Mouse (Mus musculus): ENCODE measurements at regions not wholly inside any gene's neighbourhood (a gene's known extent, or its start where the extent isn't known, plus 50 kb on each side); places are given as distances from the start of the nearest gene placed in this dataset.

GRCm38 (mm10) chr14:29784506-29784905, 62.8 kb upstream of the Cacna2d3 start:
- no peak overlapping the region for H3K27ac ChIP-seq (ENCODE audit: low read depth, low read length)
- H3K4me3 ChIP-seq (ENCODE audit: low read depth, low read length), result no peak overlapping the region
- WGBS, result 83% methylated on average over 2 of the region's 2 CpGs
- no peak overlapping the region for H3K4me2 ChIP-seq (ENCODE audit: low read depth, low read length)
- H3K36me3 ChIP-seq (ENCODE audit: control insufficient read depth, insufficient read depth, low read length), result no peaks in the 10 kb centered on the region
- H3K9me3 ChIP-seq (ENCODE audit: control insufficient read depth, low read length), result no peaks in the 10 kb centered on the region
- no peaks in the 10 kb centered on the region for H3K27me3 ChIP-seq (ENCODE audit: control insufficient read depth, insufficient read depth, low read length)
- ATAC-seq (ENCODE audit: low read depth), result no peak
- no peak overlapping the region for H3K9ac ChIP-seq (replicated peaks; ENCODE audit: low read depth, low read length)
- H3K4me1 ChIP-seq (ENCODE audit: control insufficient read depth, insufficient read depth, low read length), result no peaks in the 10 kb centered on the region

- H3K4me2 ChIP-seq (ENCODE audit: low read depth, low read length), result no peak overlapping the region
- H3K27ac ChIP-seq (ENCODE audit: low read depth, low read length), result no peak overlapping the region
- no peak overlapping the region for H3K9ac ChIP-seq (replicated peaks; ENCODE audit: low read depth, low read length)
- no peak for ATAC-seq (ENCODE audit: low read depth)
- H3K36me3 ChIP-seq (ENCODE audit: control insufficient read depth, insufficient read depth, low read length), result no peaks in the 10 kb centered on the region
- WGBS, result 74% methylated on average over 3 of the region's 3 CpGs
- no peaks in the 10 kb centered on the region for H3K4me1 ChIP-seq (ENCODE audit: control insufficient read depth, insufficient read depth, low read length)
- no peaks in the 10 kb centered on the region for H3K9me3 ChIP-seq (ENCODE audit: control insufficient read depth, low read length)
- no peak overlapping the region for H3K4me3 ChIP-seq (ENCODE audit: low read depth, low read length)
- no peaks in the 10 kb centered on the region for H3K27me3 ChIP-seq (ENCODE audit: control insufficient read depth, insufficient read depth, low read length)
Measured at GRCm38 (mm10) chr14:29786431-29786830, 64.8 kb upstream of the Cacna2d3 start.

- Histone ChIP-seq H3K4me1 (ENCODE audit: control insufficient read depth, insufficient read depth, low read length) (no peaks in the 10 kb centered on the region), H3K27ac (ENCODE audit: low read depth, low read length) (no peak overlapping the region), H3K36me3 (ENCODE audit: control insufficient read depth, insufficient read depth, low read length) (no peaks in the 10 kb centered on the region), H3K27me3 (ENCODE audit: control insufficient read depth, insufficient read depth, low read length) (no peaks in the 10 kb centered on the region), H3K4me2 (ENCODE audit: low read depth, low read length) (no peak overlapping the region), H3K9ac (replicated peaks; ENCODE audit: low read depth, low read length) (no peak overlapping the region), H3K9me3 (ENCODE audit: control insufficient read depth, low read length) (no peaks in the 10 kb centered on the region), H3K4me3 (ENCODE audit: low read depth, low read length) (no peak overlapping the region)
- no peak for ATAC-seq (ENCODE audit: low read depth)
- 77% methylated on average over 7 of the region's 7 CpGs for WGBS
Measured at GRCm38 (mm10) chr14:29787796-29788195, 66.1 kb upstream of the Cacna2d3 start.

GRCm38 (mm10) chr14:29788351-29788750, 66.7 kb upstream of the Cacna2d3 start:
- Histone ChIP-seq H3K9me3 (ENCODE audit: control insufficient read depth, low read length) (no peaks in the 10 kb centered on the region), H3K36me3 (ENCODE audit: control insufficient read depth, insufficient read depth, low read length) (no peaks in the 10 kb centered on the region), H3K27ac (ENCODE audit: low read depth, low read length) (no peak overlapping the region), H3K4me1 (ENCODE audit: control insufficient read depth, insufficient read depth, low read length) (no peaks in the 10 kb centered on the region), H3K9ac (replicated peaks; ENCODE audit: low read depth, low read length) (no peak overlapping the region), H3K4me2 (ENCODE audit: low read depth, low read length) (no peak overlapping the region), H3K4me3 (ENCODE audit: low read depth, low read length) (no peak overlapping the region), H3K27me3 (ENCODE audit: control insufficient read depth, insufficient read depth, low read length) (no peaks in the 10 kb centered on the region)
- no peak for ATAC-seq (ENCODE audit: low read depth)
- WGBS, result 81% methylated on average over 7 of the region's 7 CpGs

GRCm38 (mm10) chr14:29795325-29795724, 73.7 kb upstream of the Cacna2d3 start:
- 20% methylated on average over 2 of the region's 2 CpGs for WGBS
- Histone ChIP-seq H3K27me3 (ENCODE audit: control insufficient read depth, insufficient read depth, low read length) (no peaks in the 10 kb centered on the region), H3K4me1 (ENCODE audit: control insufficient read depth, insufficient read depth, low read length) (no peaks in the 10 kb centered on the region; the same call in 1 of the 2 replicates), H3K9ac (replicated peaks; ENCODE audit: low read depth, low read length) (no peak overlapping the region), H3K4me2 (ENCODE audit: low read depth, low read length) (no peak overlapping the region), H3K27ac (ENCODE audit: low read depth, low read length) (no peak overlapping the region), H3K9me3 (ENCODE audit: control insufficient read depth, low read length) (no peaks in the 10 kb centered on the region), H3K4me3 (ENCODE audit: low read depth, low read length) (no peak overlapping the region), H3K36me3 (ENCODE audit: control insufficient read depth, insufficient read depth, low read length) (no peaks in the 10 kb centered on the region)
- no peak for ATAC-seq (ENCODE audit: low read depth)

GRCm38 (mm10) chr14:29796396-29796795, 74.7 kb upstream of the Cacna2d3 start:
- Histone ChIP-seq H3K36me3 (ENCODE audit: control insufficient read depth, insufficient read depth, low read length) (no peaks in the 10 kb centered on the region), H3K4me1 (ENCODE audit: control insufficient read depth, insufficient read depth, low read length) (no peaks in the 10 kb centered on the region; the same call in 1 of the 2 replicates), H3K9ac (replicated peaks; ENCODE audit: low read depth, low read length) (no peak overlapping the region), H3K4me3 (ENCODE audit: low read depth, low read length) (no peak overlapping the region), H3K27me3 (ENCODE audit: control insufficient read depth, insufficient read depth, low read length) (no peaks in the 10 kb centered on the region), H3K9me3 (ENCODE audit: control insufficient read depth, low read length) (no peaks in the 10 kb centered on the region), H3K27ac (ENCODE audit: low read depth, low read length) (no peak overlapping the region), H3K4me2 (ENCODE audit: low read depth, low read length) (no peak overlapping the region)
- no peak for ATAC-seq (ENCODE audit: low read depth)
- WGBS, result 68% methylated on average over 7 of the region's 7 CpGs

- Histone ChIP-seq H3K4me3 (ENCODE audit: low read depth, low read length) (no peak overlapping the region), H3K27me3 (ENCODE audit: control insufficient read depth, insufficient read depth, low read length) (no peaks in the 10 kb centered on the region), H3K9ac (replicated peaks; ENCODE audit: low read depth, low read length) (no peak overlapping the region), H3K9me3 (ENCODE audit: control insufficient read depth, low read length) (no peaks in the 10 kb centered on the region), H3K4me2 (ENCODE audit: low read depth, low read length) (no peak overlapping the region), H3K4me1 (ENCODE audit: control insufficient read depth, insufficient read depth, low read length) (no peaks in the 10 kb centered on the region; the same call in 1 of the 2 replicates), H3K36me3 (ENCODE audit: control insufficient read depth, insufficient read depth, low read length) (no peaks in the 10 kb centered on the region), H3K27ac (ENCODE audit: low read depth, low read length) (no peak overlapping the region)
- no peak for ATAC-seq (ENCODE audit: low read depth)
- 52% methylated on average over 13 of the region's 13 CpGs for WGBS
Measured at GRCm38 (mm10) chr14:29799852-29800251, 78.2 kb upstream of the Cacna2d3 start.

- Histone ChIP-seq H3K27ac (ENCODE audit: low read depth, low read length) (no peak overlapping the region), H3K9ac (replicated peaks; ENCODE audit: low read depth, low read length) (no peak overlapping the region), H3K4me3 (ENCODE audit: low read depth, low read length) (no peak overlapping the region), H3K4me2 (ENCODE audit: low read depth, low read length) (no peak overlapping the region), H3K36me3 (ENCODE audit: control insufficient read depth, insufficient read depth, low read length) (no peaks in the 10 kb centered on the region), H3K4me1 (ENCODE audit: control insufficient read depth, insufficient read depth, low read length) (no peaks in the 10 kb centered on the region), H3K9me3 (ENCODE audit: control insufficient read depth, low read length) (no peaks in the 10 kb centered on the region), H3K27me3 (ENCODE audit: control insufficient read depth, insufficient read depth, low read length) (no peaks in the 10 kb centered on the region)
- no peak for ATAC-seq (ENCODE audit: low read depth)
- 93% methylated on average over 6 of the region's 6 CpGs for WGBS
Measured at GRCm38 (mm10) chr14:29805234-29805633, 83.6 kb upstream of the Cacna2d3 start.

GRCm38 (mm10) chr14:29807881-29808280, 86.2 kb upstream of the Cacna2d3 start:
- H3K27me3 ChIP-seq (ENCODE audit: control insufficient read depth, insufficient read depth, low read length), result no peaks in the 10 kb centered on the region
- no peak overlapping the region; the same call in 1 of the 2 replicates for H3K4me2 ChIP-seq (ENCODE audit: low read depth, low read length)
- no peaks in the 10 kb centered on the region for H3K4me1 ChIP-seq (ENCODE audit: control insufficient read depth, insufficient read depth, low read length)
- ATAC-seq (ENCODE audit: low read depth), result no peak
- H3K27ac ChIP-seq (ENCODE audit: low read depth, low read length), result no peak overlapping the region
- H3K36me3 ChIP-seq (ENCODE audit: control insufficient read depth, insufficient read depth, low read length), result no peaks in the 10 kb centered on the region
- H3K9me3 ChIP-seq (ENCODE audit: control insufficient read depth, low read length), result no peaks in the 10 kb centered on the region
- no peak overlapping the region for H3K4me3 ChIP-seq (ENCODE audit: low read depth, low read length)
- H3K9ac ChIP-seq (replicated peaks; ENCODE audit: low read depth, low read length), result no peak overlapping the region
- 27% methylated on average over 9 of the region's 9 CpGs for WGBS

- 82% methylated on average over 4 of the region's 4 CpGs for WGBS
- no peak for ATAC-seq (ENCODE audit: low read depth)
- no peaks in the 10 kb centered on the region for H3K27me3 ChIP-seq (ENCODE audit: control insufficient read depth, insufficient read depth, low read length)
- H3K36me3 ChIP-seq (ENCODE audit: control insufficient read depth, insufficient read depth, low read length), result no peaks in the 10 kb centered on the region
- no peak overlapping the region for H3K4me2 ChIP-seq (ENCODE audit: low read depth, low read length)
- H3K9me3 ChIP-seq (ENCODE audit: control insufficient read depth, low read length), result no peaks in the 10 kb centered on the region
- H3K4me3 ChIP-seq (ENCODE audit: low read depth, low read length), result no peak overlapping the region
- no peak overlapping the region for H3K9ac ChIP-seq (replicated peaks; ENCODE audit: low read depth, low read length)
- no peak overlapping the region for H3K27ac ChIP-seq (ENCODE audit: low read depth, low read length)
- H3K4me1 ChIP-seq (ENCODE audit: control insufficient read depth, insufficient read depth, low read length), result no peaks in the 10 kb centered on the region
Measured at GRCm38 (mm10) chr14:29814626-29815025, 93.0 kb upstream of the Cacna2d3 start.

All from neural tube, embryonic 14.5 days (tissue).